Mouse (Mus musculus): Measurements from ENCODE around the gene Tmem82. TPM values are rescaled to one million over a fixed set of nuclear protein-coding genes. Genes with fewer than 3 reads are reported as not detected.

Tmem82 gene
- polyA plus RNA-seq, 1 experiment, result 0.84 TPM

- no peak for DNase-seq (ENCODE audit: extremely low spot score in 1 of 2, low spot score in 1 of 2)
These were observed 419 bp downstream of the Tmem82 start for GRCm38 (mm10) chr4:141617863-141618564.

GRCm38 (mm10) chr4:141617299-141617698 is 1.1 kb downstream of the Tmem82 start:
- peak in 1 of 2 experiments; percentile 52 for DNase-seq (ENCODE audit: extremely low spot score in 1 of 2, low spot score in 1 of 2)

GRCm38 (mm10) chr4:141616811-141617210 is 1.6 kb downstream of the Tmem82 start:
- no peak for DNase-seq (ENCODE audit: extremely low spot score in 1 of 2, low spot score in 1 of 2)

GRCm38 (mm10) chr4:141614946-141615345 is 3.5 kb downstream of the Tmem82 start:
- DNase-seq (ENCODE audit: extremely low spot score in 1 of 2, low spot score in 1 of 2), result peak in 1 of 2 experiments; percentile 11

GRCm38 (mm10) chr4:141609538-141609937 is 8.9 kb downstream of the Tmem82 start:
- no peak for DNase-seq (ENCODE audit: extremely low spot score in 1 of 2, low spot score in 1 of 2)

- no peak for DNase-seq (ENCODE audit: extremely low spot score in 1 of 2, low spot score in 1 of 2)
These were observed 12.6 kb downstream of the Tmem82 start, which contains the start of gene Fblim1 for GRCm38 (mm10) chr4:141605861-141606260. Gene Fblim1 (minus strand): TSS chr4:141606096.

GRCm38 (mm10) chr4:141605421-141605820 is 13.0 kb downstream of the Tmem82 start:
- DNase-seq (ENCODE audit: extremely low spot score in 1 of 2, low spot score in 1 of 2), result no peak

- DNase-seq (ENCODE audit: extremely low spot score in 1 of 2, low spot score in 1 of 2), result no peak
These were observed 13.9 kb downstream of the Tmem82 start for GRCm38 (mm10) chr4:141604493-141604892.

- no peak for DNase-seq (ENCODE audit: extremely low spot score in 1 of 2, low spot score in 1 of 2)
These were observed 14.5 kb downstream of the Tmem82 start for GRCm38 (mm10) chr4:141603921-141604320.

GRCm38 (mm10) chr4:141602523-141603223 is 15.8 kb downstream of the Tmem82 start:
- no peak for DNase-seq (ENCODE audit: extremely low spot score in 1 of 2, low spot score in 1 of 2)

- no peak for DNase-seq (ENCODE audit: extremely low spot score in 1 of 2, low spot score in 1 of 2)
These were observed 17.1 kb downstream of the Tmem82 start for GRCm38 (mm10) chr4:141601148-141601862.

GRCm38 (mm10) chr4:141600364-141600763 is 18.1 kb downstream of the Tmem82 start:
- no peak for DNase-seq (ENCODE audit: extremely low spot score in 1 of 2, low spot score in 1 of 2)

GRCm38 (mm10) chr4:141599251-141600141 is 18.9 kb downstream of the Tmem82 start:
- no peak for DNase-seq (ENCODE audit: extremely low spot score in 1 of 2, low spot score in 1 of 2)

GRCm38 (mm10) chr4:141598894-141599250 is 19.6 kb downstream of the Tmem82 start:
- no peak for DNase-seq (ENCODE audit: extremely low spot score in 1 of 2, low spot score in 1 of 2)

- no peak for DNase-seq (ENCODE audit: extremely low spot score in 1 of 2, low spot score in 1 of 2)
These were observed 20.1 kb downstream of the Tmem82 start for GRCm38 (mm10) chr4:141598199-141598893.

- no peak for DNase-seq (ENCODE audit: extremely low spot score in 1 of 2, low spot score in 1 of 2)
These were observed 21.6 kb downstream of the Tmem82 start for GRCm38 (mm10) chr4:141596700-141597328.

- no peak for DNase-seq (ENCODE audit: extremely low spot score in 1 of 2, low spot score in 1 of 2)
These were observed 22.7 kb downstream of the Tmem82 start for GRCm38 (mm10) chr4:141595605-141596268.

- DNase-seq (ENCODE audit: extremely low spot score in 1 of 2, low spot score in 1 of 2), result no peak
These were observed 23.3 kb downstream of the Tmem82 start for GRCm38 (mm10) chr4:141595138-141595537.

GRCm38 (mm10) chr4:141591547-141591946 is 26.9 kb downstream of the Tmem82 start:
- DNase-seq (ENCODE audit: extremely low spot score in 1 of 2, low spot score in 1 of 2), result peak in 1 of 2 experiments; percentile 13

Measured in frontal cortex, adult 2 months (tissue).